Mouse (Mus musculus) layer of hippocampus, adult 9-11 months (tissue): ENCODE data around the gene Stoml1.
A peak's percentile ranks its signal among the peaks of the same experiment; 100 is the strongest.
"Not testable (repeated sequence)": the region's sequence is repeated elsewhere in the genome, so short reads cannot be mapped to it uniquely, and the experiment has no call there.

Experiments used
- DNase-seq: peaks from one replicate; pipeline ENCODE4 v3.0.0; 2022

The Stoml1 gene

GRCm38 (mm10) chr9:58241780-58242485 is 11.0 kb upstream of the Stoml1 start:
- no peak for DNase-seq

DNA sequence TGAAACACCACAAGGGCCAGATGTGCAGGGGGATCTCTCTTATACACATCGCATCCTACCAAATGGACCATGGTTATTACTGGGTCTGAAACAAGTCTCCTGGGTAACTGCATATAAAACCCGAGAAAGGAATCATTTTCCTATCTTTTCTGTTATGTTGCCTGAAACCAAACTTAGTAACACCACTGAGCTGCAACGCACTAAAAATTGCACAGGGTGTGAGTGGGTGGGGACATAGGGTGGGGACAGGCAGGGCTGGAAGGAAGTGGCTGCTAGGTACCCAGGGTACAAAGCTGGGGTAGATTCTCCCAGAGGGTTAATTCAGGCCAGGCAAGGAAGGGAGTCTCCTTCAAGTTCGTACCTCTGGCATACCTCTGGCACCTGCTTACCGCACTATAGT is 10.3 kb upstream of the Stoml1 start:
- DNase-seq = no peak

GRCm38 (mm10) chr9:58243696-58244095 is 9.3 kb upstream of the Stoml1 start:
- no peak for DNase-seq

GRCm38 (mm10) chr9:58246083-58246591 is 6.8 kb upstream of the Stoml1 start:
- no peak for DNase-seq

GRCm38 (mm10) chr9:58247064-58247759 is 5.8 kb upstream of the Stoml1 start:
- peak; percentile 82 for DNase-seq

- DNase-seq = no peak
Observed at GRCm38 (mm10) chr9:58248746-58249413, 4.1 kb upstream of the Stoml1 start.

- peak; percentile 48 for DNase-seq
Observed at GRCm38 (mm10) chr9:58249592-58250192, 3.3 kb upstream of the Stoml1 start, which contains the start of gene Pml. TSS of gene Pml (minus strand) at chr9:58249786.

DNA sequence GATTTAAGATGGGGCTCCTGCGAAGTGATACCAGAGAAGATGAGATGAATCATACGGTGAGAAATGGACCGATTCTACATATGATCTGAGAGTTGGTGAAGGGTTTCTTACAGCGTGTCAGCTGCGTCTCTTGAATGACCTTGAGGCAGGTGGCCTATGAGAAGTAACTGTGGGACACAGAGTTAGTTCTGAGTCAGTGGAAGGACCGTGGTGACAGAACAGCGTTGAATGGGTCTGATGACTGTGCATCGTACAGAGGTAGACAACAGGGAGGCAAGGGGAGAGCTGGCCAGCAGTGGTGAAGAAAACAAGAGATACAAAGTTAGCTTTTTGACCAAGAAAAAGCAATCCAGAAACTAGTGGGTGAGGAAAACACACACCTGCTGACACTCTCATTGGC is 2.6 kb upstream of the Stoml1 start:
- DNase-seq = no peak

DNA sequence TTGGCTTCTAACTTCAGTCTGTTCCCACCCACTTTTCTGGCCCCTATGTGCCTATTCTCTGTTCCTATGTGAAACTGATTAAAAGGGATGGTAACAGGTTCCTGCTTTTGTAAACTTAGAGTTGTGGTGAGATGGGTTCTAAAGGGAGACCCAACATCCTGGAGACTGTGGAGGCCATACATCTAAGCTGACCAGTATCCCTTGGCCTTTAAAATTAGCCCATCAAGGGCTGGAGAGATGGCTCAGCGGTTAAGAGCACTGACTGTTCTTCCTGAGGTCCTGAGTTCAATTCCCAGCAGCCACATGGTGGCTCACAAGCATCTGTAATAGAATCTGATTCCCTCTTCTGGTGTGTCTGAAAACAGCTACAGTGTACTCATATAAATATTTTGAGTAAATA is 2.2 kb upstream of the Stoml1 start:
- DNase-seq = not testable (repeated sequence)

DNA sequence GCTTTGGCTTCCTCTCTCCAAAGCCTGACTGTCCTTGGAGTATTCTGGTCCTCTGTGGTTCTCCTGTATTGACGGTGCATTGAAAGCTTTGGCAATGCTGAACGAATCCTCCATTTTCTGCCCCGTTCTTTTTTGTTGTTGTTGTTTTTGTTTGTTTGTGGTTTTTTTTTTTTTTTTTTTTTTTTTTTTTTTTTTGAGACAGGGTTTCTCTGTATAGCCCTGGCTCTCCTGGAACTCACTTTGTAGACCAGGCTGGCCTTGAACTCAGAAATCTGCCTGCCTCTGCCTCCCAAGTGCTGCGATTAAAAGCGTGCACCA is 800 bp downstream of the Stoml1 start:
- DNase-seq = not testable (repeated sequence)

GRCm38 (mm10) chr9:58255105-58255504 is 2.1 kb downstream of the Stoml1 start:
- DNase-seq = no peak

GRCm38 (mm10) chr9:58255704-58256685 is 3.0 kb downstream of the Stoml1 start:
- no peak for DNase-seq

GRCm38 (mm10) chr9:58262507-58262906 is 9.5 kb downstream of the Stoml1 start:
- DNase-seq = no peak

- no peak for DNase-seq
Observed at GRCm38 (mm10) chr9:58265368-58265767, 12.4 kb downstream of the Stoml1 start.

- no peak for DNase-seq
Observed at GRCm38 (mm10) chr9:58266571-58267011, 13.6 kb downstream of the Stoml1 start.

- DNase-seq = no peak
Observed at GRCm38 (mm10) chr9:58267046-58267445, 14.1 kb downstream of the Stoml1 start.

DNA sequence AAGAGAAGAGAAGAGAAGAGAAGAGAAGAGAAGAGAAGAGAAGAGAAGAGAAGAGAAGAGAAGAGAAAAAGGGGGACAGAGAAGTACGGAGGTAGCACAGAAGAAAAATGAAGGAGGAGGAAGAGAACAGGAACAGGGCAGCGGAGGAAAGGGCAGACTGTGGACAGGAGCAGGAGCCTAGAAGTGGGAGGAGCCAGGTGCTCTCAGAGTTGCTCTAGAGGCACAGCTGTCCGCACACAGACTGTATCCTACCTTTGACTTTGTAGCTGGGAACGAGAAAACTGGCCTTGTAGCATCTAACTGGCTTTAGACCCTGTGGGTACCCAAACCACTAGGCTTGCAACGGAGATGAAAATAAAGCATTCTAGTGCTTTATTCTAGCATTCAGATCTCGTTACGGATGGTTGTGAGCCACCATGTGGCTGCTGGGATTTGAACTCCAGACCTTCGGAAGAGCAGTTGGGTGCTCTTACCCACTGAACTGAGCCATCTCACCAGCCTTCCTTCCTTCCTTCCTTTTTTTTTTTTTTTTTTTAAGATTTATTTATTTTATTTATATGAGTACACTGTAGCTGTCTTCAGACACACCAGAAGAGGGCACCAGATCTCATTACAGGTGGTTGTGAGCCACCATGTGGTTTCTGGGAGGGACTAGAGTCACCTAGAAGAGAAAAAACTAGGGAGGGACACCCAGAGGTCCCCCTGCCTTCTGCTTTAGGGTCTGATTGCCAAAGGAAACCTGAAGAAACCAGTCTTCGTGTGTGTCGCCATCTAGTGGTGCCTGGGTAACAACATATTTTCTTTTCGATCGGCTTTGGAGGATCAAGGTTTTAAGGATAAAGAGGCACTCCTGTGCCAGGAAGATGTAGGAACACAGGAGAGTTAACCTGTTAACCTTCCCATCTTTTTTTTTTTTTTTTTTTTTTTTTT is 15.7 kb downstream of the Stoml1 start:
- DNase-seq = no peak

GRCm38 (mm10) chr9:58270081-58270480 is 17.1 kb downstream of the Stoml1 start:
- DNase-seq = no peak

DNA sequence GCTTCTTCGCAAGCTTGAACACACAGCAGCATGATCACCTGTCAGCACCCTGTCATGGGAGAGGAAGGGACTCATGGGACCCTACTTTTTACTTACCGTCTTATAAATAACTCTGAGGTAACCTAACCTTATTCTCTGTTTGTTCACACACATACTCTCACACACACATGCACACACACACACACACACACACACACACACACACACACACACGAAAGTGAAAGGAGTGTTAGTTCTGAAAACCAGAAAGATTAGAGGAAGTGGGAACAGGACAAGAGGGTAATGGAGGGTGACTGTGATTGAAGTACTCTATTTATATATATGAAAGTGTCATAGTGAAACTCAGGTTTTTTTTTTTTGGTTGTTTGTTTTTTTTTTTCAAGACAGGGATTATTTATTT is 18.1 kb downstream of the Stoml1 start:
- peak; percentile 33 for DNase-seq

GRCm38 (mm10) chr9:58271551-58271950 is 18.6 kb downstream of the Stoml1 start:
- not testable (repeated sequence) for DNase-seq

- no peak for DNase-seq
Observed at GRCm38 (mm10) chr9:58272068-58272541, 19.1 kb downstream of the Stoml1 start.
